Mouse (Mus musculus): ENCODE measurements around the gene Atxn7l2. TPM values are rescaled to one million over a fixed set of nuclear protein-coding genes. Genes with fewer than 3 reads are reported as not detected.
"Not testable (repeated sequence)": the region's sequence is repeated elsewhere in the genome, so short reads cannot be mapped to it uniquely, and the experiment has no call there.

Atxn7l2 gene
- 18.7 and 22.2 TPM in 2 replicates for polyA plus RNA-seq (2015; fragmentation: Nextera tagmentation; extraction: Ambion mirVana)

GRCm38 (mm10) chr3:108210771-108211139, at the start of gene Atxn7l2:
Gene Atxn7l2, minus strand, starts transcription at chr3:108210934.
- Histone ChIP-seq H3K9ac (replicated peaks; ENCODE audit: low read length) (peak within 1 kb of the TSS; percentile 80), H3K4me2 (replicated peaks; ENCODE audit: low read depth, low read length) (peak within 1 kb of the TSS; percentile 79), H3K27me3 (ENCODE audit: insufficient read depth, low read length) (no peaks in the 10 kb centered on the region), H3K4me1 (ENCODE audit: insufficient read depth, low read length) (peaks cover 23% of the 10 kb centered on the region), H3K4me3 (ENCODE audit: low read length) (peak within 1 kb of the TSS; percentile 56), H3K9me3 (ENCODE audit: low read length) (no peaks in the 10 kb centered on the region), H3K27ac (ENCODE audit: low read length) (peak within 1 kb of the TSS; percentile 89), H3K36me3 (ENCODE audit: insufficient read depth, low read length) (peaks cover 14% of the 10 kb centered on the region; the same call in 1 of the 2 replicates)
- ATAC-seq (ENCODE audit: low FRiP score, low TSS enrichment): peak; percentile 87
- 0% methylated on average over 14 of the region's 14 CpGs for WGBS

- Histone ChIP-seq H3K9me3 (ENCODE audit: low read length) (no peaks in the 10 kb centered on the region), H3K9ac (replicated peaks; ENCODE audit: low read length) (no peak overlapping the region), H3K4me2 (replicated peaks; ENCODE audit: low read depth, low read length) (no peak overlapping the region), H3K36me3 (ENCODE audit: insufficient read depth, low read length) (peaks cover 16% of the 10 kb centered on the region), H3K4me1 (ENCODE audit: insufficient read depth, low read length) (peaks cover 21% of the 10 kb centered on the region), H3K4me3 (ENCODE audit: low read length) (no peak overlapping the region), H3K27me3 (ENCODE audit: insufficient read depth, low read length) (no peaks in the 10 kb centered on the region), H3K27ac (ENCODE audit: low read length) (no peak overlapping the region)
- WGBS: 81% methylated on average over 3 of the region's 3 CpGs
- no peak for ATAC-seq (ENCODE audit: low FRiP score, low TSS enrichment)
Observed at GRCm38 (mm10) chr3:108259319-108259718, 48.6 kb upstream of the Atxn7l2 start.

DNA sequence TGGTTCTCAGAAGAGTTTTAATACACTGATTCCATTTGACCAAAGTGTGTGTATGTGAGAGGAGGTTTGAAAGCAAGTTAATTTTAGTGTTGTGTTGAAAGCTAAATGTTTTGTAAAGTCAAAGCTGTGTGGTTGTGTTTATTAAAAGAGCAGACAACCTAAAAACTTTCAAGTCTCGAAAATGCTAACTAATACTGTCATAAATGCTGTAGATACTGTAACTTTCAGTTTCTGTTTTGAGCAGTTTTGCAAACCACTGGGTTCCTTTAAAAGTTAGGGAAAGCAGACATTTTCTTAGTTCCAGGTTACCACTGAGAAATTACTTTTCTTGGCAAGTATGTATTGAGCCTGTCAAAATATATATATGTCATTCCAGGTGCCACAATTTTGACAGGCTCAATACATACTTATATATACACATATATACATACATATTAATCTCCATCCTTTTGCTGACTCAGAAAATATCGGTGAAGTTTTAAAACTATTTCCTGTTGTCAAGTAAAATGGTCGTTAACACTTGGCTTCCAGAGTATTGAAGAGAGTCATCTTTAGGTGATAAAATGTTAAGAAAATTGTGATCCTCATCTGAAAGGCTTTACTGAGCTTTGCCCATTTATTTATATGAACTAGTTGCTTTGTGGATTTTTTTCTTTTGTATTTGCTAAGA, 47.2 kb upstream of the Atxn7l2 start:
- Histone ChIP-seq H3K9ac (replicated peaks; ENCODE audit: low read length) (peak overlapping the region; percentile 87), H3K4me1 (ENCODE audit: insufficient read depth, low read length) (peaks cover 21% of the 10 kb centered on the region), H3K9me3 (ENCODE audit: low read length) (no peaks in the 10 kb centered on the region), H3K4me2 (replicated peaks; ENCODE audit: low read depth, low read length) (peak overlapping the region; percentile 91), H3K27me3 (ENCODE audit: insufficient read depth, low read length) (no peaks in the 10 kb centered on the region), H3K4me3 (ENCODE audit: low read length) (peak overlapping the region; percentile 79), H3K27ac (ENCODE audit: low read length) (no peak overlapping the region), H3K36me3 (ENCODE audit: insufficient read depth, low read length) (peaks cover 10% of the 10 kb centered on the region)
- 67% methylated on average over 3 of the region's 3 CpGs for WGBS
- no peak for ATAC-seq (ENCODE audit: low FRiP score, low TSS enrichment)

GRCm38 (mm10) chr3:108256719-108257637, 46.2 kb upstream of the Atxn7l2 start, which contains the start of gene Psma5:
Gene Psma5, plus strand, starts transcription at chr3:108256926.
- H3K4me2 ChIP-seq (replicated peaks; ENCODE audit: low read depth, low read length): peak within 1 kb of the TSS; percentile 91

GRCm38 (mm10) chr3:108246857-108247256, 36.1 kb upstream of the Atxn7l2 start:
- Histone ChIP-seq H3K36me3 (ENCODE audit: insufficient read depth, low read length) (no peaks in the 10 kb centered on the region), H3K9me3 (ENCODE audit: low read length) (no peaks in the 10 kb centered on the region), H3K4me2 (replicated peaks; ENCODE audit: low read depth, low read length) (no peak overlapping the region), H3K27me3 (ENCODE audit: insufficient read depth, low read length) (no peaks in the 10 kb centered on the region), H3K4me3 (ENCODE audit: low read length) (no peak overlapping the region), H3K4me1 (ENCODE audit: insufficient read depth, low read length) (no peaks in the 10 kb centered on the region), H3K27ac (ENCODE audit: low read length) (no peak overlapping the region), H3K9ac (replicated peaks; ENCODE audit: low read length) (no peak overlapping the region)
- ATAC-seq (ENCODE audit: low FRiP score, low TSS enrichment): no peak
- WGBS: 81% methylated on average over 2 of the region's 2 CpGs

More at GRCm38 (mm10) chr3:108256719-108257637, 46.2 kb upstream of the Atxn7l2 start, which contains the start of gene Psma5:
- peak within 1 kb of the TSS; percentile 79 for H3K4me3 ChIP-seq (ENCODE audit: low read length)
- H3K9me3 ChIP-seq (ENCODE audit: low read length): no peaks in the 10 kb centered on the region
- peaks cover 21% of the 10 kb centered on the region for H3K4me1 ChIP-seq (ENCODE audit: insufficient read depth, low read length)
- H3K9ac ChIP-seq (replicated peaks; ENCODE audit: low read length): peak within 1 kb of the TSS; percentile 87
- no peaks in the 10 kb centered on the region for H3K27me3 ChIP-seq (ENCODE audit: insufficient read depth, low read length)
- 0 out of 2 replicates have a peak, but pooled peaks cover 3% of the 10 kb centered on the region for H3K36me3 ChIP-seq (ENCODE audit: insufficient read depth, low read length)
- WGBS: under 1% methylated on average over 79 of the region's 79 CpGs
- H3K27ac ChIP-seq (ENCODE audit: low read length): peak within 1 kb of the TSS; percentile 71
- ATAC-seq (ENCODE audit: low FRiP score, low TSS enrichment): peak; percentile 100

GRCm38 (mm10) chr3:108241243-108241839, 30.6 kb upstream of the Atxn7l2 start:
- no peak overlapping the region for H3K27ac ChIP-seq (ENCODE audit: low read length)
- H3K36me3 ChIP-seq (ENCODE audit: insufficient read depth, low read length): no peaks in the 10 kb centered on the region
- WGBS: 94% methylated on average over 3 of the region's 3 CpGs
- no peaks in the 10 kb centered on the region for H3K27me3 ChIP-seq (ENCODE audit: insufficient read depth, low read length)
- no peak overlapping the region for H3K4me2 ChIP-seq (replicated peaks; ENCODE audit: low read depth, low read length)
- no peak for ATAC-seq (ENCODE audit: low FRiP score, low TSS enrichment)
- H3K4me1 ChIP-seq (ENCODE audit: insufficient read depth, low read length): no peaks in the 10 kb centered on the region
- H3K4me3 ChIP-seq (ENCODE audit: low read length): no peak overlapping the region
- no peak overlapping the region for H3K9ac ChIP-seq (replicated peaks; ENCODE audit: low read length)
- peaks cover 3% of the 10 kb centered on the region; the same call in 1 of the 2 replicates for H3K9me3 ChIP-seq (ENCODE audit: low read length)

DNA sequence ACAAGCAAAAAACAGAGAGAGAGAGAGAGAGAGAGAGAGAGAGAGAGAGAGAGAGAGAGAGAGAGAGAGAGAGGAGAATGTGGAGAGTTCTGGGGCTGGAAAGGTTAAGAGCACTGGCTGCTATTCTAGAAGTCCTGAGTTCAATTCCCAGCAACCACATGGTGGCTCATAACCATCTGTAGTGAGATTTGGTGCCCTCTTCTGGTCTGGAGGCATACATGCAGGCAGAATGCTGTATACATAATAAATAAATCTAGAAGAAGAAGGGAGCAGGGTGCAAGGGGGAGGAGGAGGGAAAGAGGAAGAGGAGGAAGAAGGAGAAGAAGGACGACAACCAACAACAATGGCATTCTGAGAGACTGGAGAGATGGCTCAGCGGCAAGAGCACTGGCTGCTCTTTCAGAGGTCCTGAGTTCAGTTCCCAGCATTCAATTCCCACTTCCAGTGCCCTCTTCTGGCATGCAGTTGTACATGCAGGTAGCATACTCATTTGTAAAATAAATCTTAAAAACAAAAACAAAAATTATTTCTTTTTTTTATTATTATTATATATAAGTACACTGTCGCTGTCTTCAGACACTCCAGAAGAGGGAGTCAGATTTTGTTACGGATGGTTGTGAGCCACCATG, 26.9 kb upstream of the Atxn7l2 start:
- not testable (repeated sequence) for H3K36me3 ChIP-seq (ENCODE audit: insufficient read depth, low read length); H3K4me3 ChIP-seq (ENCODE audit: low read length); H3K9me3 ChIP-seq (ENCODE audit: low read length); H3K4me1 ChIP-seq (ENCODE audit: insufficient read depth, low read length); H3K27ac ChIP-seq (ENCODE audit: low read length); H3K9ac ChIP-seq (replicated peaks; ENCODE audit: low read length); ATAC-seq (ENCODE audit: low FRiP score, low TSS enrichment); H3K27me3 ChIP-seq (ENCODE audit: insufficient read depth, low read length); H3K4me2 ChIP-seq (replicated peaks; ENCODE audit: low read depth, low read length)
- WGBS: 84% methylated on average over 4 of the region's 4 CpGs

- H3K36me3 ChIP-seq (ENCODE audit: insufficient read depth, low read length): no peaks in the 10 kb centered on the region
- 0 out of 2 replicates have a peak, but pooled peaks have one; percentile 31 for ATAC-seq (ENCODE audit: low FRiP score, low TSS enrichment)
- 0 out of 2 replicates have a peak, but pooled peaks cover 4% of the 10 kb centered on the region for H3K27me3 ChIP-seq (ENCODE audit: insufficient read depth, low read length)
- no peak overlapping the region for H3K9ac ChIP-seq (replicated peaks; ENCODE audit: low read length)
- peaks cover 9% of the 10 kb centered on the region; the same call in 1 of the 2 replicates for H3K4me1 ChIP-seq (ENCODE audit: insufficient read depth, low read length)
- H3K4me3 ChIP-seq (ENCODE audit: low read length): no peak overlapping the region
- H3K9me3 ChIP-seq (ENCODE audit: low read length): no peaks in the 10 kb centered on the region
- H3K27ac ChIP-seq (ENCODE audit: low read length): 0 out of 2 replicates have a peak overlapping the region, but pooled peaks have one; percentile 27
- H3K4me2 ChIP-seq (replicated peaks; ENCODE audit: low read depth, low read length): no peak overlapping the region
- 65% methylated on average over 4 of the region's 4 CpGs for WGBS
Observed at GRCm38 (mm10) chr3:108231646-108232045, 20.9 kb upstream of the Atxn7l2 start.

- Histone ChIP-seq H3K27me3 (ENCODE audit: insufficient read depth, low read length) (peaks cover 29% of the 10 kb centered on the region), H3K4me3 (ENCODE audit: low read length) (peak overlapping the region; percentile 57; the same call in 1 of the 2 replicates), H3K4me1 (ENCODE audit: insufficient read depth, low read length) (peaks cover 16% of the 10 kb centered on the region; the same call in 1 of the 2 replicates), H3K27ac (ENCODE audit: low read length) (no peak overlapping the region), H3K9me3 (ENCODE audit: low read length) (no peaks in the 10 kb centered on the region), H3K36me3 (ENCODE audit: insufficient read depth, low read length) (no peaks in the 10 kb centered on the region), H3K4me2 (replicated peaks; ENCODE audit: low read depth, low read length) (peak overlapping the region; percentile 79), H3K9ac (replicated peaks; ENCODE audit: low read length) (no peak overlapping the region)
- no peak for ATAC-seq (ENCODE audit: low FRiP score, low TSS enrichment)
- 65% methylated on average over 2 of the region's 2 CpGs for WGBS
Observed at GRCm38 (mm10) chr3:108227521-108227920, 16.8 kb upstream of the Atxn7l2 start.

All from kidney, embryonic 16.5 days (tissue).